Mouse (Mus musculus) cortical plate, adult 2 months (tissue): ENCODE measurements around the gene Kpna7. TPM values are rescaled to one million over a fixed set of nuclear protein-coding genes. Genes with fewer than 3 reads are reported as not detected.
"Not testable (repeated sequence)": the region's sequence is repeated elsewhere in the genome, so short reads cannot be mapped to it uniquely, and the experiment has no call there.

ENCODE experiments used
- H3K27ac ChIP-seq: fragments of 200-500 bp; 2 replicates; pipeline ENCODE4 v1.5.1; 2012; ENCODE audit warnings: low read length, control low read depth, inconsistent platforms; ENCODE audit not compliant: insufficient read depth
- H3K4me1 ChIP-seq: fragments of 200-500 bp; 2 replicates; pipeline ENCODE4 v1.6.1; 2011; ENCODE audit warnings: low read length; ENCODE audit not compliant: control insufficient read depth, insufficient read depth
- H3K4me3 ChIP-seq: fragments of 200-500 bp; 2 replicates; pipeline ENCODE4 v1.5.1; 2011; ENCODE audit warnings: mild to moderate bottlenecking, low read length, control low read depth; ENCODE audit not compliant: insufficient read depth
- CTCF ChIP-seq: fragments of 200-500 bp; IDR thresholded peaks from 2 replicates; pipeline ENCODE4 v1.5.1; 2011; ENCODE audit warnings: mild to moderate bottlenecking, control low read depth, low read length; ENCODE audit not compliant: insufficient read depth; ENCODE audit errors: extremely low read depth
- POLR2A ChIP-seq: fragments of 200-500 bp; IDR thresholded peaks from 2 replicates; pipeline ENCODE4 v1.6.1; 2011; ENCODE audit warnings: mild to moderate bottlenecking, low read length, control low read depth; ENCODE audit not compliant: insufficient read depth; ENCODE audit errors: extremely low read depth
- polyA plus RNA-seq: library from polyadenylated mRNA; depleted of rRNA; stranded (reverse); fragments of >200 nt; gene quantifications from 2 replicates; pipeline ENCODE4 v1.2.3, GENCODE M21; 2012

The Kpna7 gene
- polyA plus RNA-seq, 1 experiment = not detected

DNA sequence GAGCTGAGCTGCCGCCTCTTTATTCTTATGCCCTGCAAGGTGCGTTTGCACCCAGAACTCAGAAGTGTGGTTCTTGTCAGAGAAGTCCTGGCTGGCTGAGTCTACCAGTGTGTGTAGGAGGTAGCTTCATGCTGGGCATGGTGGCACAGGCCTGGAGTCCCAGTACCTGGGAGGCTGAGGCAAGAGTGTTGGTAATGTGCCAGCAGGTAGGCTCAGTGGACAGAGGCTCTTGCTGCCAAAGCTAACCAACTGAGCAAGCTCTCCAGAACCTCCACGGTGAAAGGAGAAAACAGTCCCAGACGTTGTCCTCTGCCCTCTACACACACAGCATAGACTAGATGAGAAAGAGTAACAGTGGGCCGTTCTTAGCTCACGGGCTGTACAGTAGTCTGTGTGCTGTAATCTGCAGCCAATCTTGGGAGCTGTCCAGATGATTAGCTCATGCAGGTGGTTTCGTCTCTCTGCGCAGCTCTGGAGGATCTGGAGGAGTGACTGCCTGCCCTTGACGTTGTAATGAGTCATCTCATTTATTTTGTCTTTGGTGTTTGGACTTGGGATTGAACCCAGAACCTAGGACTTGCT is 22.0 kb upstream of the Kpna7 start:
- TF ChIP-seq POLR2A (no peak), CTCF (no peak)
- no peak overlapping the region for H3K4me3 ChIP-seq
- 0 out of 2 replicates have a peak, but pooled peaks cover 2% of the 10 kb centered on the region for H3K4me1 ChIP-seq
- 0 out of 2 replicates have a peak overlapping the region, but pooled peaks have one; percentile 32 for H3K27ac ChIP-seq

DNA sequence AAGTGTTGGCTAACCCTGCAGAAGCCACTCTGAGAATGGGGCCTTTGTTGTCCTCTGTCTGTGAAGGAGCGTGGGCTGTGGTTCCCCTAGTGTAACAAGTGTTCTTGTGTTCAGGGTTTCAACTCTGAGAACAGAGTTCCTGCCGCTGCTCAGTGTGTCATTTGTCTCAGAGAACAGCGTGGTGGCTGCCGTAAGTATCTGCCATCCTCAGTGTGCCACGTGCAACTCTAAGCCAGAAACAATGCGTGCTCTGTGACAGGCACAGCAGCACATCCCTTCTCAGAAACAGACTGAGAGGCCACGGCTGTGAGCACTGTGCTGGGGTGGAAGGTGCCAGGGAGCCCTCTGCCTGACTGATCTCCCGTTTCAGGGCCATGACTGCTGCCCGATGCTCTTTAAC is 20.5 kb upstream of the Kpna7 start:
- no peak for TF ChIP-seq CTCF
- peak; percentile 31; the same call in 1 of the 2 replicates for TF ChIP-seq POLR2A
- H3K27ac ChIP-seq = peak overlapping the region; percentile 79
- H3K4me3 ChIP-seq = no peak overlapping the region

DNA sequence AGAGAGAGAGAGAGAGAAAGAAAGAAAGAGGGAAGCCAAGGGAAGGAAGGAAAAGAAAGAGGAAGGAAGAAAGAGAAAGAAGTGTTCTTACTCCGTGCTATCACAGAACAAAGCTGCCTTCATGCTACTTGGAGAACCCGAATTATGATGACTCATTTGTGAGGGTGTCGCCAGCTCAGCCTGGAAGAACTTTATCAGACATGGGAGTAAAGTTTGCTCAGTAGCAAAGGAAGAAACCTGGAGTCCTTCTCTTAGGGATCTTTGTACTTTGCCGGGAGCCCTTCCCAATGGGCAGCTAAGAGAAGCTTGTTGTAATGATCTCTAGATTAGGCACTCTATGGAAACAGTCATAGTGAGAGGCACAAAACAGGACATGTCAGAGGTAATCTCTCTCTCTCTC is 18.9 kb upstream of the Kpna7 start:
- Histone ChIP-seq H3K4me1 (0 out of 2 replicates have a peak, but pooled peaks cover 2% of the 10 kb centered on the region), H3K27ac (no peak overlapping the region), H3K4me3 (no peak overlapping the region)
- TF ChIP-seq POLR2A (no peak), CTCF (no peak)

More for the DNA sequence above, 20.5 kb upstream of the Kpna7 start:
- 0 out of 2 replicates have a peak, but pooled peaks cover 2% of the 10 kb centered on the region for H3K4me1 ChIP-seq

DNA sequence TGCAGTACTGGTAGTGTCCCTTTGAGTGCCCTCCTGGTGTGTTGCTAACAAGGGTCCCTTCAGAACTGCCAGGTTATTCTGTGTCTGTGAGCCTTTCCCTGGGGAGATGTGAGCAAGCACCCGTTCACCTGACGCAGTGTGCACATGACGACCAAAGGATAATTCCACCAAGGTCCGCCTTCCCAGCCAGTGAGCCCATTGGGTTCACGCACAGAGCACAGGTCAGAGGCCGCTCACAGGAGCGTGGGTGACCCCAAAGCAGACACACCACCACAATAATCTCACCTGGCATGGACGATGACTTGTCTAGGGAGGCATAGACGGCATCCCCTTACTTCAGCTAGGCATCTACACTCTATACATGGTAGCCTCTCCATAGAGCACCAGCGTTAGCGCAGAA is 17.6 kb upstream of the Kpna7 start:
- H3K27ac ChIP-seq, H3K4me1 ChIP-seq, H3K4me3 ChIP-seq: not testable (repeated sequence)

DNA sequence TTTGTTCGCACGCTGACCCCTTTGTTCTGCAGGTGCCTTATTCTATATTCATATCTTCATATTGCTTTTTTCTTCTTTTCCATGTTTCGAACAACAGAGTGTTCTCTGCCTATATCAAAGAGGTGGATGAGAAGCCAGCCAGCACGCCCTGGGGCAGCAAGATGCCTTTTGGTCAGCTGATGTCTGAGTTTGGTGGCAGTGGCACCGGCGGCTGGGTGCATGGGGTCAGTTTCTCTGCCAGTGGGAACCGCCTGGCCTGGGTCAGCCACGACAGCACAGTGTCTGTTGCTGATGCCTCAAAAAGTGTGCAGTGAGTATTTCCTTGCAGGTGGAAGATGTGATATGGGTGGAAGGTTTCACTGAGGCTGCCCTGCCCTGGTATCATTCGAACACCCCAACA is 17.1 kb upstream of the Kpna7 start:
- no peak overlapping the region for H3K4me3 ChIP-seq
- TF ChIP-seq CTCF = no peak
- no peak for TF ChIP-seq POLR2A
- no peak overlapping the region for H3K27ac ChIP-seq

DNA sequence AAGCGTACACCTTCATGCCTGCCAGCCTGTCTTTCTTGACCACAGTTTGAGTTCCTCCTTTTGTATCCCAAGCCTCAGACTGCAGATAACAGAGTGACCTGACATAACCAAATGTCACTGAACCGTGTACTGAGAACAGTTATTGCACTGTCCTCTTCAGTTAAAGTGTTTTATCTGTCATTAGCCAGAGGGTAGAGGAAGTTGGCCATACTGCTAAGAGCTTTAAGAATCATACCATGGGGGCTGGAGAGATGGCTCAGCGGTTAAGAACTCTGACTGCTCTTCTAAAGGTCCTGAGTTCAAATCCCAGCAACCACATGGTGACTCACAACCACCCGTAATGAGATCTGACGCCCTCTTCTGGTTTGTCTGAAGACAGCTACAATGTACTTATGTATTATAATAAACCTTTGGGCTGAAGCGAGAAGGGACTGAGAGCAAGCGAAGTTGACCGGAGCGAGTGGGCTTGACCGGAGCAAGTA is 14.6 kb upstream of the Kpna7 start:
- H3K4me1 ChIP-seq = no peaks in the 10 kb centered on the region
- TF ChIP-seq CTCF (no peak), POLR2A (no peak)
- no peak overlapping the region for H3K27ac ChIP-seq
- H3K4me3 ChIP-seq = no peak overlapping the region

More for the DNA sequence above, 17.1 kb upstream of the Kpna7 start:
- 0 out of 2 replicates have a peak, but pooled peaks cover 2% of the 10 kb centered on the region for H3K4me1 ChIP-seq

DNA sequence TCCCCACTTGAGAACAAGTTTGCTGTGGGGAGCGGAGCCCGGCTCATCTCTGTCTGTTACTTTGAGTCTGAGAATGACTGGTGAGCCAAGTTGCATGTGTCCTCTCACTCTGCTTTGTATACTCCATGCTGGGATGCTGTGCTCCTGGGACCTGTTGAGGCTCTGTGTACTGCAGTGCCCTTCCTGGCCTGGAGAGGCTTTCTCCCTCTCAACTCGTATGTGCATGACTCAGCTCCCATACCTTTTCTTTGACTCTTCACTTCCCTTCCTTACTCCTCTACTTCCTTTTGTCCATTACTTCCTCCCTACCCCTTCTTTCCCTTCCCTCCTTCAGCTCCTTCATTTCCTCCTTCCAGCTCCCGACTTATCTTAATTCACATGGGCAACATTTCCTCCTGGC is 12.4 kb upstream of the Kpna7 start:
- no peak overlapping the region for H3K4me3 ChIP-seq
- H3K4me1 ChIP-seq = no peaks in the 10 kb centered on the region
- no peak for TF ChIP-seq CTCF
- no peak for TF ChIP-seq POLR2A
- no peak overlapping the region for H3K27ac ChIP-seq

DNA sequence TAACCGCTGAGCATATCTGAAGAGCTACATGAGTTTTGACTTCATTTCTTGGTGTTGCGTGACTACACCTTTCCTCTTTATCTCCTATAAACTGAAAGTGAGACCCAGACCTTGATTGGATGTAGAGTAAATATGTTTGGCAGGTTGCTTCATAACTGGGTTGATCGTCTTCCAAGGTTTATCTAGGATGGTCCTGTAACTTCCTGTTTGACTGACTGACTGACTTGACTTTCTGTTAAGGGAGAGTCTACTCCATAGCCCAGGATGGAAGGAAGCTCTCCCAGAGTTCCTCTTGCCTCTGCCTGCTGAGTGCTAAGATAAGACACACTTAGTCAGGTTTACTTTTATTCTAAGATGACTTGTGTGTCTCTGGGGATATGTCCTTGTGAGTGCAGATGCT is 6.0 kb upstream of the Kpna7 start:
- Histone ChIP-seq H3K27ac (peak overlapping the region; percentile 51; the same call in 1 of the 2 replicates), H3K4me3 (no peak overlapping the region), H3K4me1 (peaks cover 10% of the 10 kb centered on the region)
- no peak for TF ChIP-seq POLR2A
- TF ChIP-seq CTCF = no peak

DNA sequence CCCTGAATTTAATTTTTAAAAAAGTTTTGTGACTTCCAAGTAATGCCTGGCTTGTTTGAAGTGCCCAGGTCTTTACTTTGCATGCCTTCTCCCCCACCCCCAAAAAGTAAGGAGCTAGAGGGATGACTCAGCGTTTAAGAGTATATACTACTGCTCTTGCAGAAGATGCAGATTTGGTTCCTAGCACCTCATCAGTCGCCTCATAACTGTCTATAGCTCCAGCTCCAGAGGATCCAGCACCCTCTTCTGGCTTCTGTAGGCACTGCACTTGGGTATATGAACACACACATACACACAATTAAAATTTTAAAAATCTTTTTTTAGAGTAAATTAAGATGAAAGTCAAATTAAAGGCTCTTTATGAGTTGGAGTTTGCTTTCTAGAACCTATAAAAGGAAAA is 4.4 kb upstream of the Kpna7 start:
- H3K4me3 ChIP-seq = no peak overlapping the region
- H3K27ac ChIP-seq = no peak overlapping the region
- TF ChIP-seq CTCF = no peak
- TF ChIP-seq POLR2A = no peak
- peaks cover 13% of the 10 kb centered on the region for H3K4me1 ChIP-seq

DNA sequence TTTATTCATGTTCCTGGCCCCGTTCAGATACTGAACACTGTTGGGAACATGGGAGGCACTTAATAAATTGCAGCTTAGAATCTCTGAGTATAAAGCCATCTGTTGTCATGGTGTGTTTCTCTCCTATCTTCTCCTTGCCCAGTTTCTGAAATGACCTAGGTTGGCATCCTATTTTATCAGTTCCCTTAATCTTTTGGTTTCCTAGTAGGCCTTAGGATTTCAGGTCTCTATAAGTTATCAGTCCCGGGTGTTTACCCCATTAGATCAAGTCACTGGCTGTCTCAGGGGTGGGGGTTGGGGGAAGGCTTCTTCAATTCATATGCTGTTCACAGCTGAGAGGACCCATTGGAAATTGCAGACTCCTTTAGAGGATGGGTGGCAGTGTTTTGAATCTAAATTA is 992 bp upstream of the Kpna7 start:
- peaks cover 10% of the 10 kb centered on the region for H3K4me1 ChIP-seq

DNA sequence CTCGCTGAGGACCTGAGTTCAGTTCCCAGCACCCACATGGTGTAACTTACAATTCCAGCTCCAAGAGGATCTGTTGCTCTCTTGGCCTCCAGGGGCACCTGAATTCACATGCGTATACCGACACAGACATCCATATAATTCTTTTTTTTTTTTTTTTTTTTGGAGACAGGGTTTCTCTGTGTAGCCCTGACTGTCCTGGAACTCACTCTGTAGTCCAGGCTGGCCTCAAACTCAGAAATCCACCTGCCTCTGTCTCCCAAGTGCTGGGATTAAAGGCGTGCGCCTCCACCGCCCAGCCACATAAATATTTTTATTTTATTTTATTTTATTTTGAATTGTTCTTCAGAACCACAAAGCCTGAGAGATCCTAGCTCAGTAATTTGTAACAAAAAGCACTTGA is 629 bp downstream of the Kpna7 start:
- H3K4me1 ChIP-seq, H3K27ac ChIP-seq: not testable (repeated sequence)
- peak overlapping the region; percentile 63 for H3K4me3 ChIP-seq

More for the DNA sequence above, 992 bp upstream of the Kpna7 start:
- Histone ChIP-seq H3K27ac (no peak overlapping the region), H3K4me3 (peak overlapping the region; percentile 63; the same call in 1 of the 2 replicates)
- TF ChIP-seq POLR2A = no peak
- no peak for TF ChIP-seq CTCF
